Mouse (Mus musculus) brown adipose tissue, adult 24 weeks (tissue): ENCODE measurements at regions not wholly inside any gene's neighbourhood (a gene's known extent, or its start where the extent isn't known, plus 50 kb on each side); places are given as distances from the start of the nearest gene placed in this dataset.

Source experiments
- H3K27ac ChIP-seq: fragments of 200-500 bp; replicated peaks from 2 replicates; pipeline ENCODE4 v1.5.1; 2012; ENCODE audit warnings: low read depth, mild to moderate bottlenecking, low read length
- H3K4me1 ChIP-seq: fragments of 200-500 bp; 2 replicates; pipeline ENCODE4 v1.6.1; 2012; ENCODE audit warnings: low read length, mixed read lengths; ENCODE audit not compliant: control insufficient read depth, insufficient read depth, insufficient read length
- H3K4me3 ChIP-seq: fragments of 200-500 bp; 2 replicates; pipeline ENCODE4 v1.5.1; 2012; ENCODE audit warnings: low read depth, mild to moderate bottlenecking, low read length, moderate library complexity; ENCODE audit not compliant: insufficient read depth

DNA sequence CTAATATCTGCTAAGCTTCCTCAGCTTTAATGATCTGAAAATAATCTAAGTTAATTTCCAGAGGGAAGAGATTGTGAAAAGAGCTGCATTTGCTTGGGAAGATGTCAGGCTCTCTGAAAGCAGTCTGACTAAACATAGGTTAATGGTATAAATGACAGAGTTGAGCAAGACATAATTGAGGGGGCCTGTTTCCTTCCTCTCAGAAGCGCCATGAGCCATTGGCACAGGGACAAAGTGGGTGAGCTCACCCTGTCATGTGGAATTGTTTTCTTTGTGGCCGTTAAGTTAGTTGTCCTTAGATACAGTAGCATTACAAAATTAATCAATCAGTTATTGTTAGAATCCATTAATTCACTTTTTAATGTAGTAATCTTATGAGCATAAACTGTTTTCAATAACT is 483.0 kb downstream of the Ptprc start:
- Histone ChIP-seq H3K4me1 (no peaks in the 10 kb centered on the region), H3K27ac (no peak overlapping the region), H3K4me3 (no peak overlapping the region)

DNA sequence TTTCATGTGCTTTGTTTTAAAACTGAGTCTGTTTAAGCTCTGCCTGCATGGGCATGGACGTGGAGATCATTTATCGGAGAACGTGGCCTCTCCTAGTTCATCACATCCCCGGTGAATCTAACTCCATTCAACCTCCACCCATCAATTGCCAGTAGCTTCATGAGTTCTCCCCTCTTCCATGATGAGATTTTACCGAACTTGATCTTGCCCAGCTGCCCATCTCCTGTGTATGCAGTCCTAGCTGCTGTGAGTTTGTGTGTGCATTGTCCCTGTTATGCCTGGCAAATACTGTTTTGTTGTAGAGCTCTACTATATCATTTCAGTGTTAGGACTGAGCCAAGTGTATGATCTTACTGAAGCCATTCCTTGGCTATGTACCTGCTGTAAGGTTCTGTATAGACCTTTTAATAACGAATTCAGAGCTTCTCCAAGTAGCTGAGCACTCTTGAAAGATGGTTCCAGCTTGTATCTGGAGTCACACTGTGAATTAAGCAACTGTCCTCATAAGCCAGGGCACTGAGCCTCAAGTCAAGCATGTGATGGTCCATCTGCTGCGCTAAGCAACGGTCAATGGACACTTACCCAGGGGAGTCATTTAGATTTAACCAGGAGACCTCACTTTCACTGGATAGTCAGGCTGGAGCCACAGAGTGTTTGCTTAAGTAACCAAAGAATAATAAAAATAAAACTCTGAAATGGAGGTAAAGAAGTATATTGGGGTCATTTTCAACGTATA is 484.5 kb downstream of the Ptprc start:
- H3K4me1 ChIP-seq, result no peaks in the 10 kb centered on the region
- no peak overlapping the region for H3K27ac ChIP-seq
- no peak overlapping the region for H3K4me3 ChIP-seq

DNA sequence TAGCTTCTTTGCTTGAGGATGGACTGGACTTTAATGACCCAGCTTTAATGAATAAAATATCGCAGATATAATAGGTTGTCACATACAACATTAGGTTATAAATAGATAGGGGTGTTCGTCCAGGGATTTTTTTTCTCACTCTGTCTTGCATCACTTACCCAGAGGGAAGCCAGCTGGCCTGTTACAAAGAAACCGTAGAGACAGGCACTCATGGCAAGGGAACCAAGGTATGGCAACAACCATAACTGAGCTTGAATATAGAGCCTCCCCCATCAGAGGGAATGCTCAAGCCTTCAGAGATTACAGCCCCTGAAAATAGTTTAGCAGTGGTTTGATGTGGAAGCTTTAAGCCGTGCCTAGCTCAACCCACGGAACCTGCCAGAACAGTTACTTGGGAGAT is 504.9 kb downstream of the Ptprc start:
- Histone ChIP-seq H3K4me3 (no peak overlapping the region), H3K4me1 (no peaks in the 10 kb centered on the region), H3K27ac (no peak overlapping the region)

DNA sequence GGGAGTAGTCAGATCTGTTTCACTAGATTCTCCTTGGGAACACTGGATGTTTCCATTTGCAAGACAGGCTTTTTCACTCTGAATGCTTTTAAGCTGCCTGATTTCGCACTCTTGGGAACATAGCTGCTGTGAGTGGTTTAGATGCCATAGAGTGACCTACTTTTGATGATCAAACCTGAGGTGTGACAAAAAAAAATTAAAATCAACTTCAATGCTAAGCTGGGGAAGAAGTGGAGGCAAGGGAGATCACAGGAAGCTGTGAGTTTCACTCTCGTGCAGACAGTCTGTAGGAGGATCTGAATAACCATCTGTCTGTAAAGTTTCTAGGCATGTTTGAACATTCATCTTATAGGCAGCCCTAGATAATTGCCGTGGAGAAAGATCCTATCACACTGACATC is 505.7 kb downstream of the Ptprc start:
- Histone ChIP-seq H3K4me1 (no peaks in the 10 kb centered on the region), H3K27ac (no peak overlapping the region), H3K4me3 (no peak overlapping the region)

DNA sequence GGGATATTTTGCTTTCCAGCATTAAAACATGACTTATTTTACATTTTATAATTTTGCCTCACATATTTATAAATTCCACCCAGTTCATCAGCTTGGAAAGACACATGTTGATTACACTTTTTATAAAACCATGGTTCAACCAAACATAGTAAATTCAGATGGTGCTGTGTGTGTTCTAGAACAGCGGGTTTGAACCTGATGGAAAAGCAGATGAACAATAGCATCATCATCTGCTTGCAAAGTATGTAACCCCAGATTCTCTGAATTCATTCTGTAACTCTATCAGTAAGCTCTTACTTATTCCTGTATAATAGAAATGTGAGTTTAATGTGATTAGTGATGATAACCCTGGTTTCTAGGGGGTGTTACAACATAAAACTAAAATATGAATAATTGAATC is 517.4 kb downstream of the Ptprc start:
- Histone ChIP-seq H3K27ac (no peak overlapping the region), H3K4me1 (0 out of 2 replicates have a peak, but pooled peaks cover 2% of the 10 kb centered on the region), H3K4me3 (no peak overlapping the region)

DNA sequence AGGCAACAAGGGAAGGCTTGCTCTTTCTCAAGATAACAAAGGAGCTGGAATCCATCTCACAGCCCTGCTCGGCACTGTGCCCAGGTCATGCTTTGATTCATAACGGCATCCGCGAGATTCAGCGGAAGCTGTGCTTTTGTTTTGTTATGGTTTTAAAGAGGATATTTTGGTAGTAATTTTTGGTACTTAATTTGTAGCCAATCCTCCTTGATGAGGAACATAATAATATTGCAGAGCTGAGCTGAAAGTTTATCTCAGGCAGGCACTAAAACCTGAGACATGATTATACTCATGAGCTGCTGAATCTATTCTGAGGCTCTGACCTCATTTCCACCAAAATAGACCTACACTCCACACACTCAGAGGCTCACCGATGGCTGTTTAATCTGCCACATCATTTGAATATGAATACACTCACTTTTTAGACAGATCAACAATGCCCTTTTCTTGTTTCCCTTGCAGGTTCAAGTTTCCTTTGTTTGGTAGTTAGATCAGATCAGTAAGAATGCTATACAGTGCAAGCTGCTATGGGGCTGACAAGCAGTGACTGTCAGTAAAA is 518.5 kb downstream of the Ptprc start:
- no peak overlapping the region for H3K27ac ChIP-seq
- 0 out of 2 replicates have a peak, but pooled peaks cover 2% of the 10 kb centered on the region for H3K4me1 ChIP-seq
- no peak overlapping the region for H3K4me3 ChIP-seq

DNA sequence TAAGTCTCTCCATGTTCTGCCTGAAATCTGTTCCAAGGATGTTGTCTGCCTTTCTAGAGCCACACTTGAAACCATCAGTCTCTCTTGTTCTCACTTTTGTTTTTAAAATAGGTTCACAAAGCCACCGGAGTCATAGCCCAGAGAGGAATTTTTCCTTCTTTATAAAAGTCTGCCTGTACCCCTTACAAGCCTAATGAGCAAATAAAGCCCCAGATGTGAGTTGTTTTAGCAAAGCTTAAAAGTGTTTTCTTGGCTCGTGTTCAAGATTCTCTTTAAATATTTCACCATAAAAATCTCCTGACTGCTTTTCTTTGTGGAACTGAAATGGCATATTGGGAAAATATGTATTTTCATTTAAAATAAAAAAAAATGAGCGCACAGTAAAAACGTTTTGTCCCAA is 521.3 kb downstream of the Ptprc start:
- Histone ChIP-seq H3K4me3 (no peak overlapping the region), H3K4me1 (peaks cover 4% of the 10 kb centered on the region; the same call in 1 of the 2 replicates), H3K27ac (no peak overlapping the region)

DNA sequence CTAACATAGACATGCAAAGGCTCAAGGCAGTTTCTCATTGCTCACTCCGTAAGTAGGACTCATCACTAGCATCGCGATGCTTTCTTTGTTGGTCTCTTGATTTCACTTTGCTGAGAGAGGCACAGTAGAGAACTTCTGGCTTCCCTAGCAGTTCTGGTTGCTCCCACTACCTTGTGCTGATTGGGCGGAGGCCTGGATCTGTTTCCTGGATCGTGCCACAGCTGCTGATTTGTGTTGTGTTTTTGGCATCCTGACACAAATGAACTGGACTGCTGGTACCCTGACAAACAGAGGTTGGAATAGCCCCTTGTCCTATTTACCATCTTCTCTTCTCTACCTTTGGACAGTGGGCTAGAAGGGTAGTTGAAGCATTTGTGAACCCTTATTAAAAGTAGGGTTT is 522.0 kb downstream of the Ptprc start:
- H3K27ac ChIP-seq, result no peak overlapping the region
- H3K4me3 ChIP-seq, result no peak overlapping the region
- peaks cover 4% of the 10 kb centered on the region; the same call in 1 of the 2 replicates for H3K4me1 ChIP-seq

DNA sequence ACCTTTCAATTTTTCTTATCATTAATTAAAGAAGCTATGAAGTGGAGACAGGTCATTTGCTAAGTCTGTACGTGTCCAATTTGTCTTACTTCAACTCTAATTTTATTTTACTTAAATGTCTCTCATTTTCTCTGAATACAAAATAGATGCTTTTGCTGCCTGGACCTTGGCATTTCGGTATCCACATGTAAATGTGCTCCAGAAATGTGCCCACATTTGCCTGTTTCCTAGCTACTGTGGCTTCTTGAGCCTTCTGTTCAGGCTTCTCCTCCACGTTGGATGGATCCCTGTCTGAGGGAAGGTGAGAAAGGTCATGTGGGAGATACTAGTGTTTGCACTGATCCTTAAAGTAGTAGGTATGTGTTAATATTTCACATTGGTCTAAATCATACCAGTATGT is 524.9 kb downstream of the Ptprc start:
- no peak overlapping the region for H3K27ac ChIP-seq
- no peak overlapping the region for H3K4me3 ChIP-seq
- peaks cover 3% of the 10 kb centered on the region for H3K4me1 ChIP-seq

DNA sequence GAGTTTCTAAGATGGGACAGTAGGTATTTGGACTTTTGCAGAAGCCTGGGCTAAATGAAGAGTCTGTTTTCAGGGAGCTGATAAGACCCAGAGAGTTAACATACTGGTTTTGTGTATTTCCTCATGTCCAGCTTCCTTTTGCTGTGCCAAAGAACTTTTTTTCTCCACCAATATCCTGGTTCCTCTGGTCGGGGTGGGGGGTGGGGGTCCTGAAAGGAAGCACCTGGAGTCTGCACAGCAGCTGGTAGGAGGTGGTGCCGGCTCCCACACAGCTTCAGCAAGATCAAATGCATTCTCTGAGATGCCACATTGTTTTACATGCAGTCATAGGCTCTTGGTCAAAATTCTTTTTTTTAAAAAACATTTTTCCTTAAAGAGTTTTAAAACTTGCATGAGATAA is 525.4 kb downstream of the Ptprc start:
- H3K4me1 ChIP-seq, result peaks cover 4% of the 10 kb centered on the region
- H3K4me3 ChIP-seq, result no peak overlapping the region
- no peak overlapping the region for H3K27ac ChIP-seq

DNA sequence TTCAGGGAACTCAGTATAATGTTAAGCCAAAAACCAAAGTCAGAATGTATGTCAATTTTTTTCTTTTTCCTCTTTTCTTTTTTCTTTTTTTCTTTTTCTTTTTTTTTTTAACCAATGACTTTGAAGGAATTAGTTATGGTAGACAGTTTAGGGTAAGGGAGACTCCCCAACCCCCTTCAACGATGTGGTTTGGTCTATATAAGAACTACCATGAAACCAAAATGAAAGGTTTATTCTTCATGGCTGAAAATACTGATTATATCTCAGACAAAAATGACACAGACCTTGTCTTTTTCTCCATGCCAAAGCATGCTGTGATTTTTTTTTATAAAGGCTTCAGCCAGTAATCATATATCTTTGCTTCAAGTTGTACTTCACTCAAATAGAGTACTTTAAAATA is 526.7 kb downstream of the Ptprc start:
- Histone ChIP-seq H3K4me1 (peaks cover 4% of the 10 kb centered on the region), H3K4me3 (no peak overlapping the region), H3K27ac (no peak overlapping the region)

DNA sequence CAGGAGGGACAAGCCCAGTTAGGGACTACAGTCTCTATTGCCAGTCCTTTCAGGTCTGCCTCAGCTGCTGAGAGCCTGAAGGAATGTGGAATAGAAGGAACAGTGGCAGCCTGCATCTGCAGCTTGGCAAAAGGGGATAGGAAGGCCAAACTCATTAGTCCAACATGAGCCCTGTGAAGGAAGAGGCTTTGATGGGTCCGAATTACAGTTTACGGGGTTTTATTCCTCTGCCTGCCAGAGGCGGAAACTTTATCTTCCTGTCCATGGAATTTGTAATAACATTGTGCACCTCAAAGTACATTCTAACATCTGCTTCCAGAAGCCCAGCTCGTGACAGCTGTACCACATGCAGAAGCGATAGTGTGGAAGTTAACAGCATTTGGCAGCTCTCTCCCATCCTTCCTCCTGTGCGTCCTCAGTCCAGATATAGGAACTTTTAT is 530.9 kb downstream of the Ptprc start:
- Histone ChIP-seq H3K4me3 (no peak overlapping the region), H3K27ac (no peak overlapping the region), H3K4me1 (peaks cover 2% of the 10 kb centered on the region)

DNA sequence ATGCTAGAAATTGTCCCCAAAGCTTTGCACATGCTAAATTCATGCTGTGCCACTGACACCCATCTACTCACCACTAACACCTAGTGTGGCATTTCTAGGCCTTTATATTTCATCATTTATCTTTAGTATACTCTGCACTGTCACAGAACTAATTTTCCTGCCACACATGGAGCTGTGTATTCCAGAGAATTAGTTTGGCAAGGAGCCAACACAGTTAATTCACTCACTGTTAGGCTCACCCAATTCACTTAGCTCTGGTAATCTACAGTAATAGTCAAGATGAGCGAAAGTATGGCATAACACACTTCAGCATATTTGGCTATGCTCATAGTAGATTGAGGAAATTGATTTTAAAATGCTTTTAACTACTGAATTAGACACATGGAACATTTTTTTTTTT is 532.0 kb downstream of the Ptprc start:
- Histone ChIP-seq H3K27ac (no peak overlapping the region), H3K4me3 (no peak overlapping the region), H3K4me1 (peaks cover 2% of the 10 kb centered on the region)

DNA sequence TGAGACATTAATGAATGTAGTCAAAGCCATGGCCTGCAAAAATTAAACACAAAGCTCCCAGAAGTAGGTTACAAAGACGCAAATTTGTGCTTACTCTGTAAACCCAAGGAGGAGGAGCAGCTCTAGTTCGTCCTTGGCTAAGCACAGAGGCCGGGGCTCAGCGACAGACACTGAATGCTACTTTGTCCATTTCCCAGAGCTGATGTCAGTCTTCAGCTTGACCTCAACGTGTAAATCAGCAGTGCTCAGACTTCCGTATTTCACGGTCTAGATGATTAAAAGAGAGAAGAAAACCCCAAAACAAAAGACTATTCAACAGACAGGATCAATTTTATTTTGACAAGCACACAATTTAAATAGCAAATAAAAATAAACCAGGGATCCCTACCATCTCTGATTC is 534.7 kb downstream of the Ptprc start:
- Histone ChIP-seq H3K4me3 (no peak overlapping the region), H3K27ac (no peak overlapping the region), H3K4me1 (peaks cover 2% of the 10 kb centered on the region)

DNA sequence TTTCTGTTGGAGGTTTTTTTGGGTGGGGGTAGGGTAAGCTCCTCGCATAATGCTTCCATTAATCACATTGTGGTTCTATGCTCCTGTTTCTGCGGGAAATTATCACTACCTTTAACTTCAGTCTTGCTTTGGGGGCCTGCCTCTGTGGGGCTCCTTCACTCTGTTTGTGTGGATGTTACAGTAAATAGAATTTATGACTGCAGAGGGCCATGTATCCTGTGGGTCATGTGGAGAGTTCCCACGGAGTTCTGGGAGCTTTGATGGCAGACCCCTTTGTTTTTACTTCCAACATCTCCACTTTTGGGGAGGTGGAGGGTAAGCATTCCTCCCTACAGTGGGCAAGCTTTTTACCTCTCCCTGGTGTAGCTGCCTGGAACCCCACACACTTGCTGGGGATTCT is 538.6 kb downstream of the Ptprc start:
- Histone ChIP-seq H3K4me3 (no peak overlapping the region), H3K4me1 (no peaks in the 10 kb centered on the region)

DNA sequence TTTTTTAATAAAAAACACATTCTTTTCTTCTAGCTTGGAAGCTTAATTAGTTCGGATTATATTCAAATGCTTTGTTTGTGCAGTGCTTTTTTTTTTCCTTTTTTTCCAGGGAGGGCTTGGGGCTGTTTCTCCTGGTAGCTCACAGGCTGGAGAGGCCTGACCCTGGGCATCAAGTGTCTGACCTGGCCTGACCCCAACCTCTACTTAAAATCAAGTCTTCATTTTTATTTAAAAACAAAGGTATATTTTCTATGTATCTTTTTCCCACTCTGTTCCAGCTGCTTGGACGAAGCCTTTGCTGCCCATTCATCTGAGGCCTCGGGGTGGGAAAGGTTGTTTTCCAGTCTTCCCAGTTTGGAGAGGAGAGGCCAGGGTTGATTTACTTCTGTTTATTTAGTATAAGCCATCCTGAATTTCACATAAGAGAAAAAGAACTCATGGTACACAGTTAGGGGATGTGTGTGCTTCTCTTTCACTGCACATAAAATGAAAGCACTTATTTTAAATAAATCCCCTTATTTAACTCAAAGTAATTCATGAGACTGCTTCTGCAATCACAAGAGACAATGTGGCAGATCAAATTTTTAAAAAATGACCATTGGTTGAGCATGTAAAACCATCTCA is 539.1 kb downstream of the Ptprc start:
- no peaks in the 10 kb centered on the region for H3K4me1 ChIP-seq

More for the DNA sequence above, 538.6 kb downstream of the Ptprc start:
- no peak overlapping the region for H3K27ac ChIP-seq

More for the DNA sequence above, 539.1 kb downstream of the Ptprc start:
- H3K27ac ChIP-seq, result no peak overlapping the region
- no peak overlapping the region for H3K4me3 ChIP-seq
